Mouse (Mus musculus) E14TG2a.4 (cell line): ENCODE measurements at regions not wholly inside any gene's neighbourhood (a gene's known extent, or its start where the extent isn't known, plus 50 kb on each side); places are given as distances from the start of the nearest gene placed in this dataset.

Experiments
- CTCF ChIP-seq: conservative IDR thresholded peaks from 2 replicates; pipeline ENCODE4 v1.5.1; 2014; ENCODE audit warnings: low read length
- POU5F1 ChIP-seq: IDR thresholded peaks from 2 replicates; pipeline ENCODE4 v1.6.1; 2014; ENCODE audit warnings: low read length, borderline replicate concordance

DNA sequence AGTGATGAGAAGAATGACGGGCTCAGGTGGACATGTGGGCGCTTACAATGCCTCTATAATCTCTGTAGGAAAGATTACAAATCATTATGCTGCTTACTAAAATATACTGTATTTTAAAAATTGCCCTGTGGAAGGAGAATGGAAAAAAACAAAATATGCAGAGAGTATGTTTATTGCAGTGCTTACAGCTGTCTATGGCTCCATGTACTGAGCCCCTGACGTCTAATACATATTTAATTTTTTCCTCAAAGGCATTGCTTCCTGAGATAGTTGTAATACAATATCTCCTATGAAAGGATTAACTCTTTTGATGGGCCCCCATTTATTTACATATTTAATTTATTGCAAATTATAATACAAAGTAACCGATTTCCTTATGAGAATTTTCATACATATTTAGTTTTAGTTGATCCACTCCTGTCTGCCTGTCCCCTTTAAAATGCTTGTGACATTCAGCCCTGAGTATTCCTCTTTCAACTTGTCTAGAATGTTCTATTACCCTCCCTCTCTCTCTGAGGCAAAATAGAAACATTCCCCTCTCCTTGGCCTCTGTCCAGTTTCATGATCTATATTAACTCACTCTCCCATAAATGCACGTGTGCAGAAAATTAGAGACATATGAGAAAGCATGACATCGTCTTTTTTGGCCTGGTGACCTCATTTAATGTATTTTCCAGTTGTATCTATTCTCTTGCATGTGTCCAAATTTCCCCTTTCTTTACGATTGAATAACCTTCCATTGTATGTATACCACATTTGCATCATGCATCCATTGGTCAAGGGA is 273.1 kb upstream of the Mmadhc start:
- TF ChIP-seq CTCF (no peak), POU5F1 (no peak)
